Mouse (Mus musculus) brain, adult 2 months (tissue): ENCODE measurements around the gene Pigr.

Source experiments
- DNase-seq: peaks from one replicate; pipeline ENCODE4 v3.0.0; 2011; ENCODE audit warnings: low read depth, low spot score

Gene Pigr

DNA sequence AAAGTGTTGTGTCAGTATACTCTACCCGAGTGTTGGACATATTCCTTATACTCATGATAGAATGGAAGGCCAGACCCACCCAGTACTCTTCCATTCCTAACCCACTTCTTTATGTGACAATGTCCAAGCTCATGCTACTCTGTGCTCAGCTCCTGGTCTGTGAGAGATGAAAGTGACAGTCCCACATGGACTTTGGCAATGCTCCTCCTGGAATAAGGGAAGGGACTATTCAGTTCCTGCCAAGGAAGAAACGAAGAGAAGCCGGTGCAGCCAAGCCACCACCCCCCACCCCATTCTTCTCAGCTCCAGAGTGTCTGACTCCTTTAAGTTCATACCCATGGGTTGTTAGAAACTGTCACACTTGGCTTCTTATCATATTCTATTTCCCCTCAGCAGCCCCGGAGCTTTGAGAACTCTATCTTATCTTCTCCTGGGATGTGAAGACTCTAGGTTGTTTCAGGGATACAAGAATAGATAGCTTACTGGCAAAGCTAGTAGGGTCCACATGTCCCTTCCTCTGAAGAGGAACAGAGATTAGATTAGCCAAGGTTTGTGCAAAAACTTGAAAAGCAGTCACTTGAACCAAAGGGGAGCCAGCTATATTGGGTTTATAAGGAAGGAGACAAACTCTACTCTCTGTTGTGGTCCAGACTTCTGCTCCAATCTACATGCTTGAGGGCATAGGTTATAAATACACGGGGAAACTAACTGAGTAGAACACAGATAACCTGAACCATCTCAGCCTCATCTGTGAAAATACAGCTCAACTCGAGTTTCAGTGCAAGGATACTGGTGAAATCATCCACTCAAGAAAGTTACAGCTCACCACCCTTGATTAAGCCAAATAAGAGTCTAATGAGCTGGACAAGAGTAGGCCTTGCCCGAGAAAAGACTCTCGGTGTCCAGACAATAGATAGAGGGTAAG lies 3.7 kb downstream of the Pigr start:
- no peak for DNase-seq

DNA sequence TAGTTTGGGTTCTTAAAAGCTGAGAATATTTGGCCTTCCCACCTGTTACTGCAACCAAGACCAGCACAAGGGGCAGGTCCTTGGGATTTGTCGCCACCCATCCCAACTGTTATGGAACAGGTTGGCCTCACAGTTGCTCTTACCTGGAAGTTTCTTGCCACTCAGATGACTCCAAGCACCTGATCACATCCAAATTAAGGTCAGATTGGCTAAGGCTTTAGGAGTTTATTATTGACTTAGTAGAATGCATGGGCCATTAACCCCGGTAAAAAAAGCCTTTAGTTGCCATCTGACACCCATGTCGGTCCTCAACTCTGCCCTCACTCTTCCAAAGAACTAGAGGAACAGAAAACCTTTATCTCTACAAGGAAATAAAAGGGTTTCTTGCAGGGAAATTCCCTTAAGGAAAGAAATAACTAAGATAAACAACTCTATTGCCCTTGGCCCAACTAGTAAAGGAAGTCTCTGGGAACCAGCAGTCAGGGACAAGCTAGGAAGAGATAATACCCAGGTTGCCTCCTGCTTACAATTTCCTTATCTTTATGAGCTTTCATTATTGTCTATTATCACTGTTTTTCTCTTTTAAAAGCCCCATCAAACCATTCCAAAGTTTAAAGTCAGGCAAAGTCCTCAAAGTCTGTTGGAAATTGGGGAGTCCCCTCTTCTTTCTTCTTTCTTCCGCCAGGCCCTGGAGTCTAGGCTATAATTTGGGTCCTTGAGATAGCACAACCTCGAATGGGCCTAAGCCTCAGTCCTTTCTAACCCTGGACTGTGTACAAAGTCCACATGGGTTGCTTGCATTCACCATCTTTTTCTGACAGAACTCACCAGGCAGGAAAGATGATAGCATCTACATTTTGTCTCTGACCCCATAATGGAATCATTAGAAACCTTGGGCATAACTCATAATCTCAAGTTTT lies 6.0 kb downstream of the Pigr start:
- DNase-seq = no peak

DNA sequence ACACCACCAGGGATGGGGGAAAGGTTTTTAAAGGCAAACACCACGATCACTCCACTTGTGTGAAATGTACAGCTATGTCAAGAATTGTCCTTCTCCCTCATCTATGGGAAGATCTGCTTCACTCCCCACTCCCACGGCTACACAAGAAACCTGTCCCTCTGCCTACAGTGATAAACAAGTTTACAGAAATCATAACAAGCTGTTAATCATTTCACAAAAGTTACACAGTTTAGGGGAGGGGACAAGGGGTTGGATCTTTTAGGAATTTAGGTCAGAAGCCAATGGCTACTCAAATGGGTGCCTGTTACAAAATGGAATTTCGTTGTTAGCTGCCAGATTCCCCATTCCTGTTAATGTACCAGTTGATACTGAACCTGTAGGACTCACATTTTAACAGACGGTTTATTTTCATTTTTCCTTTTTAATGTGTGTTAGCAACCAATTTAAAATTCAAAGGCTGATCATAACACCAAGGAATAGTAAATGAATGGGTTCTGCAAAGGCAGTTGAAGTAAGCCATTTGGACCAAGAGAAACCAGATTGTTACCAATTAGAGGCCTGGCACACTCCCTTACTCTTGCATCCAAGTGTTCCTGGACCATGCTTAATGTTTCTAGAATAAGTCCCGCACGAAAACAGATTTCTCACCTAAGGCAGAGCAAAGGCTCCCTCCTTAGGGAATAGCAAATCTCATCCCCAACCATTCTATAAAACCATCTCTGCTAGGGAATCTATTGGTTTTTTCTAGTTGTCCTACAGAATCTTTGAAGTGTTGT lies 8.9 kb downstream of the Pigr start:
- peak; percentile 85 for DNase-seq

DNA sequence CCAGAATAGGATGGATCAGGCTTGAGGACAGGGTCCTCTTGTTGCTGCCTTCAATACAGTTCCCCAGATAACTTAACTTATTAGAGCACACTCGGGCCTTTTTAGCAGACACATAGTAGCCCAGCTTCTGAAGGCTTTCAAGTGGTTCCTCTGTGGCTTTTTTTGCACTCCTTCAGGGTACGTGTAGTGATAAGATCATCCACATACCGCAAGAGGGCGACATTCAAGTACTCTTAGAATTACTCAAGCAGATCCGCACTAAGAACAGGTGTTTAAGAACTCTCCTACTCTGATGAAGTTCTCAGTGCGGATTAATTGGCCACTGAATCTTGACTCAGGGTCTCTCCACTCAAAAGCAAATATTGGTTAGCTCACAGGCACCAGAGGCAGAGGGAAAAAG lies 11.8 kb downstream of the Pigr start:
- DNase-seq = peak; percentile 13

DNA sequence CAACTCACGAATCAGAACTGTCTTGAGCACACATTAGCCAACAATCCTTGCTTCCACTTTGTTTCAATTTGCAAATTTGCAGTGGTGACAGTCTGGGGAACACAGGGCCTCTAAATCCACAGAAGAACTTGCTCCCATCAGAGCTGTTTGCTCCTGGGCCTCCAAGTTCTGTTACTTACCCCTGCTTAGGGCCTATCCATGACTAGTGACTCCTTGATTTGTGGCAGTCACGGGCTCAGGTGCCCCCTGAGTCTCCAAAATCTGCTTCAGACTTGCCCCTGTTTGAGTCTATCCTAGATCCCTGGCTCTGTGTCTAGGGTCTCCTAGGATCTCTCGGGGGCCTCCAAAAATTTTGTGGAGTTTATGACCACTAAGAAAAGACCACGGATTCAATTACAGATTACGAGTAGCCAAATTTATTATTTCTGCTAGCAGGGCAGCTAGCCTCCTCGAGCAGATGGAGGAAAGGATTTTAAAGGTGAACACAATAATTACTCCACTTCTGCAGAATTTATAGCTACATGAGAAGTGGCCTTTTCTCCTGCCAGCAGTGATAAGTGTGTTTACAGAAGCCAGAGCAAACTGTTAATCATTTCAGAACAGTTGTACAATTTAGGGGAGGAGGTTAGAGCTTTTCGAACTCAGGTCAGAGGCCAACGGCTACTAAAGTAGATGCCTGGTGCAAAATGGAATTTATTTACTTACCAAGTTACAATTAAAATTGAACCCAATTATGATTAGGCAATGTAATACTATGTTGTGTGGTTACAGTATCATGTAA lies 14.3 kb downstream of the Pigr start:
- DNase-seq = no peak

DNA sequence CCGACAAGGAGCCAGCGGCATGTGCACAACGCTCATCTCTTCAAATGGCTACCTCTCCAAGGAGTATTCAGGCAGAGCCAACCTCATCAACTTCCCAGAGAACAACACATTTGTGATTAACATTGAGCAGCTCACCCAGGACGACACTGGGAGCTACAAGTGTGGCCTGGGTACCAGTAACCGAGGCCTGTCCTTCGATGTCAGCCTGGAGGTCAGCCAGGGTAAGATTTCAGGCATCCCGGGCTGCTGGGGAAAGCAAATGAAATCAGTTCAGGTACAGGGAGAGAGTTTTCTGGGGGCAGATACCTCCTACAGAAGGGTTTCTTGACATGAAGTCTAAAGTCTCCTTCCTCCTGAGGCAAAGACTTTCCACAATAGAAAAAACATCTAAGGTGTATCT lies 15.1 kb downstream of the Pigr start:
- no peak for DNase-seq

DNA sequence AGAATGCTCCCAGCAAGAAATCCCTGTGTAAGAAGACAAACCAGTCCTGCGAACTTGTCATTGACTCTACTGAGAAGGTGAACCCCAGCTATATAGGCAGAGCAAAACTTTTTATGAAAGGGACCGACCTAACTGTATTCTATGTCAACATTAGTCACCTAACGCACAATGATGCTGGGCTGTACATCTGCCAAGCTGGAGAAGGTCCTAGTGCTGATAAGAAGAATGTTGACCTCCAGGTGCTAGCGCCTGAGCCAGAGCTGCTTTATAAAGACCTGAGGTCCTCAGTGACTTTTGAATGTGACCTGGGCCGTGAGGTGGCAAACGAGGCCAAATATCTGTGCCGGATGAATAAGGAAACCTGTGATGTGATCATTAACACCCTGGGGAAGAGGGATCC lies 18.0 kb downstream of the Pigr start:
- no peak for DNase-seq

DNA sequence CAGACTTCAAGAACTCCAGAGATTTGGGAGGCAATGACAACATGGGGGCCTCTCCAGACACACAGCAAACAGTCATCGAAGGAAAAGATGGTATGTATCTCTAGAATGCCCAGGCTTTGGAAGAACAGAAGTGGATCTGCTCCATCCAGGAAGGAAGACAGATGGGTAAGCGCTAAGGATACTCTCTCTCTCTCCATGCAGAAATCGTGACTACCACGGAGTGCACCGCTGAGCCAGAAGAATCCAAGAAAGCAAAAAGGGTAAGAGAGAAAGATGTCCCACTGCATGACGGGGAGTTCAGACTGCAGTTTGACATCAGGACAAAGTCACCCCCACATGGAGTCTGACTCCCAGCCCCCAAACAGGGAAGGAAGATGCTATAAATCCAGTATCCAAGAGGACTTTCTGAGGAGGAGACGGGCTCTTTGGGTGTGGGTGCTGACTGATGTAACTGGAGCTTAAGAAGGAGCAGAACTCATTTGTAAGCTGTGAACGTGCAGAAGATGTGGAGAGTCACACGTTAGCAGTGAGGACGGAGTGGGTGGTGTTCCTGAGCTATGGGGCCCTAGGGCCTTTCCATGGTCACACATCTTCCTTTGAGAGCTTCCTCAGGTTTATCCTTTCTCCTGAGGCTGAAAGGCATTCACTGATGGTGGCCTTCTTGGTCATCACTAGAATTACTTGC lies 23.2 kb downstream of the Pigr start:
- DNase-seq = peak; percentile 59

DNA sequence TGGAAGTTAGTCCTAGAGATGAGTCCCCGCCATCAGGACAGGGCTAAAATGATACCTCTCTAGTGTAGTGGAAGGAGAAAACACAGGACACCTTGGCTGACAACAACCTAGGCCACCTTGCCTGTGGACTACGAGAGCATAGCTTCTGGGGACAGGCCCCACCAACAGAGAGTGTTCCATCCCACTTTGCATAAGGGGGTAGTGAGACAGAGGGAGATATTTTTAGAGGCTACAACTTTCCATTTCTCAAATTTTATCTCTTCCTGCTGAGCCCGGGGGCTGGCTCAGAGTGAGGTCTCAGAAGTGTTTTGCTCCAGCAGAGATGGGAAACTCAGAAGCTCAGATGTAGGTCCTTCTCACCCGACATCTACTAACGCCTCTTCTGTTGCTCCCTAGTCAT lies 23.9 kb downstream of the Pigr start:
- peak; percentile 35 for DNase-seq

DNA sequence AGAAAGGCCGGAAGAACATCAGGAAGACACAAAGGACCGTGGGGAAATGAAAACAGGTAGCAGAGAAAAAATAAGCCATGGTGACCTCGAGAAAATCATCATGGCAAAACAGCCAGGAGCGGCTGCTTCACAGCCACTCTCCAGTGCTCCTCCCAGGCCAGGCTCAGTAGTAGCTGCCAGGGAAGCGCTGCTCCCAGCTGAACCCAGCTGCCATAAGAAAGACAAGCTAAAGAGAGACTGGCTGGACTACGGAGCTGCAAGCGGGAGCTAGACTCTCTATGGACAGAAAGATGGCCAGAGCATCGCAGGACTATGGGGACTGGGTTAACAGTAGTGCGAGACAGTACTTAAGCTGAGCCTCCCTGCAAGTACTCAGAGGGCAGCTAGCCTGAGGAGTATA lies 28.3 kb downstream of the Pigr start:
- DNase-seq = no peak

DNA sequence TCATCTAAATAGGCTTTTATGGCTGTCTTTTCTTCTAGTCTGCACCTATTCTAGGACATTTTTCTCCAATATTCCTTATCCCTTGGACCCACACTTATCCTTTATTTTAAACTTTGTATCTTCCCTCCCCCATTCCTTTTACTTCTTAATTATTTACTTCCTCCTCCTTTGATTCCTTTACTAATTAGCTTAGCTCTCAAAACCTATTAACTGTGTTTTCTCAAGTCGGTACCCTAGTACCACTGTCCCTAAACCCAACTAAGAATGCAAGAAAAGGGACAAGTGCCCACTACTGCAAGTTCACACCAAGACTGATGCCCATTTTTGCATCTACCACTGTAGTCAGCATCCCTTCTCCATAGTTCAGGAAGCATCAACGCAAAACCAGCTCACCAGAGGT lies 29.2 kb downstream of the Pigr start:
- no peak for DNase-seq

DNA sequence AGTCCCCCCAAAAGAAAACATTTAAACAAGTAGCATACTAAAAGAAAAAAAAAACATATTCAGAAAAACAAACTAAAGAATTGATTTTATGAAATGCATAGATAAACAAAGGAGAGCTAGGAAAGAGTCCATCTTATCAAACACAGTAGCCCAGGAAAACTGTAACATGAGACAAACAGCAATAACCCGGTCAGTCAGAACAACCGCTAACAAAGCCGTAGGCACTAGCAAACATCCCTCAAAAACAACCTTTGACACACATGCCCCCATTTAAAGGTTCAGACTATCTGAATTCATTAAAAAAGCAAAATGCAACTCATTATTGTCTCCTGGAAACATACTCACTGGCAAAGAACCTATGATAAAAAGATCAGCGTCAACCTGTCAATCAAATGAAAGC lies 31.0 kb downstream of the Pigr start:
- DNase-seq = no peak

DNA sequence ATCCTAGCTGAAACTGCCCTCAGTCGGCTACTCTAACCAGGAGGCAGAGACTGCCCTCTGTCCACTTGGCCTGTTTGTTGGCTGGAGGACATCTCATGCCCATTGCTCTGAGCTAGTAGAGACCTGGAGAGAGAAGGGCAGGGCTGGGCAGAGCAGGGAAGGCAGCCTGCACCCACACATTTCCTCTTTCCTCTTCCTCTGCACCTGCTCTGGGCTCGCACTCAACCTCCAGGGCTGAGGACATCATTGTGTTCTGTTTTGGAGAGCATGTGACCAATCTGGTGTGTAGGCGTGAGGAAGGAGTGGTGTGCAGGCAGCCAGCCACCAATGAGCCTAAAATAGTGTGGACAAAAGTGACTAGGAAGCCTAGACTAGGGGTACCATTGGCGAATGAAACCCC lies 37.8 kb downstream of the Pigr start:
- peak; percentile 64 for DNase-seq

DNA sequence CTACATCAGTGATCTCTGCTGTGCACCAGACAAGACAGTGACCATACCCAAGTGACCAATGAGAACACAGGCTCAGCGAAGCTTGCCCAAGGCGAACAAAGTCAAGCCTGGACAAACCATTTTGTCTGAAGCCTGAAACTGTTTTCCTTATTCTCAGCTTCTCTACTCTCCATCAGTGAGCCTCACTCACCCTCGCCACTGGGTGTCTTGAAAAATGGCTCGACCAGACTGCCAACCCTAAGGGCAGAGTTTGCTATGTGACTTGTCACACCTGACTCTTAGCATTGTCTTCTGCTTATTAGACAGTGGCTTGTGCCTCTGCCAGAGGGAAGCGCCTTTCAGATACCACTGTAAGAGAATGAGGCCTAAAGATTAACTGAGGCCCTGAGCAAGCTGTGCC lies 38.3 kb downstream of the Pigr start:
- DNase-seq = no peak

DNA sequence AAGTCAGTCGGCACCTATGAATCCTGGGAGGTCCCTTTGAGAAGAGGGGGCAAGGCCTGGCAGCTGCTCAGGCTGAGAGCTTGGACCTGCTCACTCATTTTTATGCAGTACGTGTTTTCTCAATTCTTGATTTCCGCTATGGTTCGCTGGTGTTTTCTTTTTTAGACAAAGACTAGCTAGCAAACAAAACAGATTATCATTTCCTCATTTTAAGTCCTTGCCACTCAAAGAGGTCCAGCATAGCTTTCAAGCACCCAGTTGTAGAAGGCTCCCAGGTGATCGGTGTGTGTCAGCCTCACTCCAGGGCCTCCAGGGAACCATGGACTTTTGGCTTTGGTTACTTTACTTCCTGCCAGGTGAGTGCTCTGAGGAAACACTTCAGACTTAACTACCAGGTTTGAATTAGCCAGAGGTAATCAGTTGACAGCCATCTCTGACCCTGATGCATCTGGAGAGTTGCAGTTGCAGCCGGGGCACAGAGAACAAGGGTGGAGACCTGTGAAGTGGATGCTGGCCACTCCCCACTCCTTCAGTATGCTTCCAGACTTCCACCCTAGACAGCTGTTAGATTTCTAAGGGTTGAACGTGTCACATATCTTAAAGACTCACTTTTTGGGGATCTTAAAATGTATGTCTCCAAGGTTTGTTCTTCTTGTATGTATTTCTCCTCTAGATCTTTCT lies 39.2 kb downstream of the Pigr start, which contains the start of gene Fcmr:
Fcmr (plus strand) TSS at position 129 of the 681 bp plus-strand sequence.
- DNase-seq = no peak

DNA sequence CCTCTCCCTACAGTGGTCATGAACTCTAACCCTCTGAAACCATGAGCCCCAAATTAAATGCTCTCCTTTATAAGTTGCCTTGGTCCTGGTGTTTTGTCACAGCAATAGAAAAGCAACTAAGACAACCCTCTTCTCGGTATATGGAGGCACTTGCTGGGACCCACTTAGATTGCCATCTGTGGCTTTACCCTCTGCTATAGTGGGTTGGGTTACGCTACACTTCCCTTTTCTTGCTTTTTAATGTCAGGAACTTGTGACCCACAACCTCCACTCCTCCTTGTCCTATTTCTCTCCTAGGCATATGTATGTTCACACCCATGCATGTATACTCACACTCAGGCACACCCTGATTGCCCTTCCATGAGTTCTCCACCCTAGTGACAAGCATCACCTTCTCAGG lies 46.4 kb downstream of the Pigr start:
- DNase-seq = no peak

DNA sequence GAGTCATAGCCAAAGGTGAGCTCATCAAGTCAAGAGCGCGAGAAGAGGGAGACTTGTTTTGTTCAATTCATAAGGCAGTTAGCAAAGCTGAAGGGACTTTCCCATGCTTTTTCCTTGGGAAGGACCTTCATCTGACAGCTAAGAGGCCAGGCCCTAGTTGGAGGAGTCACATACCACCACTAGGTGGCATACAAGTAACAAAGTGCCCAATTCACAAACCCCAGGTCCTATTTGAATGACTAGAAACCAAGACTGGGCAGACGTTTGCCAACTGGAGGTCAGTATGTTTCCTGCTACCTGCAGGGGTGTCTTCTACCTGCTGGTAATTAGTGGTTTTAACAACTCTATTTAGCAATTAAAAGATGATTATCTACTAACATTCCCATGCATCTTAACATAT lies 48.7 kb downstream of the Pigr start:
- DNase-seq = peak; percentile 79

DNA sequence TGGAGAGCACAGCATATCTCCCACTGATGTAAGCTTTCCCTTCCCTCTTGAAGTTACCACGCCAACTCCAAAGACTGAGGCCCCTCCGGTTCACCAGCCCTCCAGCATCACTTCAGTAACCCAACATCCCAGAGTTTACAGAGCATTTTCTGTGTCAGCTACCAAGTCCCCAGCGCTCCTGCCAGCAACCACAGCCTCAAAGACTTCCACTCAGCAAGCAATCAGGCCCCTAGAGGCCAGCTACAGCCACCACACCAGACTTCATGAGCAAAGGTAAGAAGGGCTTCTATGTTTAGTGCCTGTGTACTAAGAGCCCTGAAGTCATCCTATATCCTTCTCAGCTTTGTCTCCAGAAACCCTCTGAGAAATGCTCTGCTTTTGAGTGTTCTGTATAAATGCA lies 49.4 kb downstream of the Pigr start:
- no peak for DNase-seq

DNA sequence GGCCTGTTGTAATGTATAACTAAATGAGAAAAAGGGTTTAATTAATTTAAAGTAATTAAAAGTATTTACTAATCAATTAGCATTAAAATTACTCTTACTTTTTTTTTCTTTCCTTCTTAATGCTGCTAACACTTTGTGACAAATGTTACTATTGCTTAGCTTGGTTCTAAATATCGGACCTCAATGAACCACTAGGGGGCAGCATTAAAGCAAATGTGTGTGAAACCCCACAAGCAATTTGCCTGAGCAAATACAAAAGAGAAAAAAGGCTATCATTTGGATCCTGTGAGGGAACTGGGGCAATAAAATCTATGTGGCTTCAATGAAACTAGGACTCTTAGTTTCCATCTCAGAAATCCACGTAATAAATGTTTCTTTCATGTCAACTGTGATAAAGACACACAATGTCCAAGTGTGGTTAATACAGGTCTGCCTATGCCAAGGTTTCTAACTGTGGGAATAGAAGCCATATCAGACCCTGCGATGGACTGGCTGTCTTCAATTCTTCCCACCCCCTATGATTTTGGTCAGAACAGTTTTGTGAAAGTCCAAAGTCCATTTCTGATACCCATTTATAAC lies 50.5 kb downstream of the Pigr start:
- DNase-seq = peak; percentile 86
